Mouse (Mus musculus) forelimb bud, embryonic 11.5 days (tissue): ENCODE data around the gene B4galt3.

ENCODE experiments used
- DNase-seq: peaks from one replicate; pipeline ENCODE4 v3.0.0-alpha.2; 2012; ENCODE audit warnings: low read depth, low spot score

B4galt3 gene

DNA sequence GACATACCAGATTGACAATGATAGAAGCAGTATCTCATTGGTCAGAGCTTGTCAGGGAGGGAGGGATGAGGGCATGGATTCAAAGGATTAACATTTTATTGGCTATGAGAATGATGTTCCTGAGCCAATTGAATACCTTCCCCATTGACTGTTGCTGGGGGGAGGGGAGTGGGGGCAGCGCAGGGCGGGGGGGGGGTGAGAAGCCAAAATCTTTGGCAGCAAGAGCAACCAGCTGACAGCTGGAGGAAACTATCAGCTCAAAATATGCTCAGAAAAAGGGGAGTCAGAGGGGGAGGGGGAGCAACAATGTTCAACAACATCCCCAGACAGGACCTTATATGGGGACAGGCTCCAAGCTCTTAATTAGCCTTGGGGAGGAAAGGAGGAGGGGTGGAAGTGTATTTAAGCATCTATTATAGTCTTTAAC, 6.9 kb upstream of the B4galt3 start:
- no peak for DNase-seq

- no peak for DNase-seq
Observed at GRCm38 (mm10) chr1:171263666-171264461, 6.3 kb upstream of the B4galt3 start.

DNA sequence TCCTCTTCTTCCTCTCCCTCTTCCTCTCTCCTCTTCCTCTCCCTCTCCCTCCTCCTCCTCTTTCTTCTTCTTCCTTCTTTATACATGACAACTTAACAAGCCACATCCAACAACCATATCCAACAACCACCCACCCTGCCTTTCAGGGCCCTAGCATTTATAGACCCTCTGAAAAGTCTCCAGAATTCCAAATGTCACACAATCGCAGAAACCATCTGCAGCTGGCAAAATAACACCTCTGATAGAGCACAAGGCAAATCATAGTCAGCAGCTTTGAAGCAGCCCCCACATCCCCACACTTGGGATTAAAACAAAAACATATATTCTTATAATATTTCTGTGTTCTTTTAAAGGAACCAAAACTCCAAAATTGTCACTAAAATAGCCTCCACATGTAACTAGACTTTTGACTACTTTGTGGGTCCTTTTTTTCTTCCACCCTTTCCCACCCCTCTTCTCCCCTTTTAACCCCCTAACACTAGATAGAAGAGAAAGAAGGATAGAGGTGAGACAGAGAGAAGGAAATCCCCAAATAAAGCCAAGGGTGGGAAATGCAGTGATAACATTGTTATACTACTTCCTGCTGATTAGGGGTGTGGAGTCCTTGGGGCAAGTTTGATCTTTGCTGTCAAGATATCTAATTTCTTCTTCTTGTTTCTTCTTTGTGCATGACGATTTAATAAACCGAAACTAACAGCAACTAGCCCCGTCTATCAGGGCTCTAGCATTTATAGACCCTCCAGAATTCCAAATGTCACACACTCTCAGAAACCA, 4.0 kb upstream of the B4galt3 start:
- DNase-seq: no peak

DNA sequence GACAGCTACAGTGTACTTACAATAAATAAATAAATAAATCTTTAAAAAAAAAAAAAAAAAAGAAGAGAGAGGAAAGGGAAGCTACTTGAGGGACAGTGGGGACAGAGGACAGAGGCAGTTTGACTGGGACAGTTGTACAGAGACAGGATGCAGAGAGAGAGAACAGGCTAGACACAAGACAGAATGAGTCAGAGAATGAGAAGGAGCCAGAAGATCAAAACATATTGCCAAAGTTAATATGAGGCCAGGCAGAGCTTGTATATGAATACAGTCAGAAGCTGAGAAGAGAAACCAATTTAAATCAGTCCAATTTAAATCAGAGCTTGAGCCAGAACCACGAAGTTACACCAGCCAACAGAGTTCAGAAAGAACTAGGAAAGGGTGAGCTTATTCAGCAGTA, 1.8 kb upstream of the B4galt3 start:
- DNase-seq: no peak

- no peak for DNase-seq
Observed at GRCm38 (mm10) chr1:171270573-171270900, 409 bp downstream of the B4galt3 start.

DNA sequence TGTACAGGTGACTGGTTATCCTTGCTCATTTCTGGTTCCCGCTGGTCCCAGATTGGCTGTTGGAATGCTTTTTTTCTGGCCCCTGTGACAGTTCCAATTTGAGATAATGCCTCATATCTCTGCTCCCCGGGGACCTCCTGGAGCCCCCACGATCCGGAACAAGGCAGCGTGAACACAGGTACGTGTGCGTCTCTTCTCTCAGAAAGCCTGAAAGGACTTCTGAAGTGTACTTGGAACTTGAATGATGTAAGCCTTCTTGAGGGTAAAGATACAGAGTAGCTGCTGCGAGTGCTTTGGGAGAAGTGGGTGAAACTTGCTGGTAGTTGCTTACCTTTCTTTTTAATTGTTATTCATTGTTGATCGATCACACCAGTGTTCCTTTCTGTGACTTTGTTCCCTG, 1.1 kb downstream of the B4galt3 start:
- DNase-seq: no peak

- DNase-seq: no peak
Observed at GRCm38 (mm10) chr1:171271622-171272021, 1.5 kb downstream of the B4galt3 start.

- DNase-seq: no peak
Observed at GRCm38 (mm10) chr1:171272086-171272485, 2.0 kb downstream of the B4galt3 start.

DNA sequence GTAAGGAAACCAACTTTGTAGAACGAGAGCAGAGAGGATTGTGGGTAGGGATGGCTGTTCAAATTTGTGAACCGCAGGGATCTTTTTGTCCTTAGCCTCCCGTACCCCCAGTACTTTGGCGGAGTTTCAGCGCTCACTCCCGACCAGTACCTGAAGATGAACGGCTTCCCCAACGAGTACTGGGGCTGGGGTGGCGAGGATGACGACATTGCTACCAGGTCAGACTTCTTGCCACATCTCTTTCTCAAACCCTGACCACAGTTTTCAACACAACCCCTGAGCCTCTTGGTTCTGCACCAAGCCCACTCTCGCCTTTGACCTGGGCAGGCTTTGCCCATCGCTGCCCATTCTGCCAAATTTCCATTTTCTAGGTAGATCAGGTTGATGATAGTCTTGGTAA, 4.0 kb downstream of the B4galt3 start:
- DNase-seq: no peak

GRCm38 (mm10) chr1:171275144-171275734, 5.1 kb downstream of the B4galt3 start:
- no peak for DNase-seq

DNA sequence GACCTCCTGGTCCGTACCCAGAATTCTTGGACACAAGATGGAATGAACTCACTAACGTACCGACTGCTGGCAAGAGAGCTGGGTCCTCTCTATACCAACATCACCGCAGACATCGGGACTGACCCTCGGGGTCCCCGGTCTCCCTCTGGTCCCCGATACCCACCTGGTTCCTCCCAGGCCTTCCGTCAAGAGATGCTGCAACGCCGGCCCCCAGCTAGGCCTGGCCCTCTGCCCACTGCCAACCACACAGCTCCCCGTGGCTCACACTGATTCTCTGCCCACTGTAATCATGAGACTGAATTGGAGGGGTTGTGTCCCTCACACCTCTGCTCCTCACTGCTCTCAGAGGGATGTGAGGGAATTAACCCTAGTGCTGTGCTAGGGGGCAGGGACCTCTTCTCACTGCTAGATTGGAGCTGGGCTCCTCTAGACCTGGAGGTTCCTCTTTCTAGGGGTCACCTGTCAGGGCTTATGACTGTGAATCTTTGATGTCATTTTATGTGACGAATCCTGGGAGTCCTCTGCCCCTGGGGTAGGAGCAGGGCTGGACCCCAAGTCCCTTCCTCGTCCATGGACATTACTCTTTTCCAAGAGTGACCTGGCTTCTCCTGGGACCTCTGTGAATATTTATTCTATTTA, 6.1 kb downstream of the B4galt3 start:
- no peak for DNase-seq

- DNase-seq: no peak
Observed at GRCm38 (mm10) chr1:171277736-171278135, 7.6 kb downstream of the B4galt3 start.

DNA sequence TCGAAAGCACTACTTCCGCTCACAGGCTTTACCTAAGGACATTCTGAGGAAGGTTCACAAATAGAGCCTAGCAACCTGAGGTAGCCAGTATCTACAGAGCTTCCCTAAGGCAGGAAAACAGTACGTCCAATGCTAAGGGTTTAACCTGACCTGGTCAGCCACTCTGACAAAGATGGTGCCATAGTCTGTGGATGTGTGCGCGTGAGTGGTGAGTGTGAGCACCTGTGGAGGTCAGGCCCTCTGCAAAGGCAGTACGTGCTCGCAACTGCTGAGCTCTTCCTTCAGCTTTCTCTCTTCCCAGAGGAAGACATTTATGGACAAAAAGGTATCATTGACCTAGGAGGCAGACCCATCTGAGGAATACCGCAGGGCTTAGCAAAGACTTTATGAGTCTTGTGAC, 8.3 kb downstream of the B4galt3 start:
- DNase-seq: no peak

DNA sequence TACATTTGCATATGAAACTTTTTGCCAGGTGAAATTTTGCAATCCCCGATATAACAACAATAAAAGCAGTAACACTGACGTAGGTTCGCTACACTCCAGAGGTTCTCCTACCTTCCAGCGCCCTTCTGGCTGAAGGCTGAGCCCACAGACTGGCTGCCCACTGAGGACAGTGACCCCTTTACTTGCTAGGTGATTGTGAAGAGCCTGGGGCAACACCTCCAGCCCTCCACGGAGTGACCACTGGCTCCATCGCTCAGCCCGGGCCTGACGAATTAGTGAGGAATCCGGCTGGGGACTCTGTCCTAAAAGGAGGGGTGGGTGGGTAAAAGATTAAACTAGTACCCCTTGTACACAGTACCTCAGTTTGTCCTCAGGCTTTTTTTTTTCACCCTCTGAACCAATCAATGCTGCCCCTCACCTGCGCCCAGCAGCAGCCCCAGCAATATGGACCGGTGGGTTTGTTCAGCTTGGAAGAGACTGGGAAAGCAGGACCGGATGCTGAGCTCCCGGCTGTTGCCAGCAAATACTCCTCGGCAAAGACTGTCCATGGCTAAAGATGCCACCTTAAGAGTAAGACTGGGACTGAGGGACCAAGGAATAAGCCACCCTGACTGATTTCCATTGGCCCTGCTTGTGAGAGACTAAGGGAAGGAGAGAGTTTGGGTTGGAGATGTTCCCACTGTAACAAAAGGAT, 9.0 kb downstream of the B4galt3 start:
- no peak for DNase-seq

GRCm38 (mm10) chr1:171279721-171280120, 9.6 kb downstream of the B4galt3 start:
- no peak for DNase-seq

- no peak for DNase-seq
Observed at GRCm38 (mm10) chr1:171280250-171280915, 10.3 kb downstream of the B4galt3 start.

DNA sequence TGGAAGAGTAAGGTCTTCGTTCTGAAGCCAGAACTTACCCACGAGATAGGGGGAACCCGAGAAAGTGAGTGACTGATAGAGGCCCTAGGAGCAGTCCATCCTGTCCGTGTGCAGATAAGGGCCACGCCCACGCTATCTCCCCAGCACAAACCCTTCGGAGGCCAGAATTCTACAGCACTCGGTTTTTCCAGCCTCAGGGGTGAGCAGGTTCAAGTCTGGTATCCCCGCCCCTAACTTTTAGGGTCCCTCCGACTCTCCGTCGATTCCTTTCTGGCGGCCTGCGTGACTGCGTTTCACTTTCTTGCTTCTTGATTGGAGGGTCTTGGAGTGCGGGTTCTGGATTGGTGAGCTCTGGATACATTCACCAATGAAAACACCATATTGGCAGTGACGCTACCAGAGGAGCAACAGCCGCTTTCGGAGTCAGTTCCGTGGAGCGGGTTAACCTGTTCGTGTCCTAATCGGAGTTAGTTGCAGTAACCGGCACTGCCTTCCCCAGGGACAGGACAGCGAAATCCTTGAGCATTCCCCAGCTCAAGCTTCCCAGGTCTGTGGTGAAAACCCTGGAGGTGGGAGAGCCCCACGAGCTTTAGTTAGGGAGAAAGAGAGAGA, 10.9 kb downstream of the B4galt3 start, which contains the start of gene Ppox:
TSS of gene Ppox (minus strand) at position 271 of the 612 bp plus-strand sequence.
- DNase-seq: peak; percentile 97

DNA sequence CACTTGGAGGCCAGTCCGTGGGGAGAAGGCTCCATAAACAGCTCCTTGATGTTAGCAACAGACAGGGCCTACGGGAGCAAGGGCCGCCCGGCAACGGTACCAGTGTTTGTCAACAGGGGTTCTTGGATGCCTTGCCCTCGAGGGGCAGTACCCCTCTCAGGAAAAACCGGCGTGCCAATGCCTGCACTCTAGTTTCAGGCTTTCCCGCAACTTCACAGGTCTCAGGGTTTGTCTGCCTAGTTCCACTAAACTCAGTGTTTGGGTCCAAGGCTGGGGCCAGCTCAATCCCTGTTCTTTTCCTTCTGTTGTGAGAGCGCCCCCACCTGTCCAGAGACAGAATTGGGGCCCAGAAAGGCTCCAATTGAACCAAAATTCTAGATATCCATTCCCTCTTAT, 11.4 kb downstream of the B4galt3 start:
- DNase-seq: peak; percentile 74

DNA sequence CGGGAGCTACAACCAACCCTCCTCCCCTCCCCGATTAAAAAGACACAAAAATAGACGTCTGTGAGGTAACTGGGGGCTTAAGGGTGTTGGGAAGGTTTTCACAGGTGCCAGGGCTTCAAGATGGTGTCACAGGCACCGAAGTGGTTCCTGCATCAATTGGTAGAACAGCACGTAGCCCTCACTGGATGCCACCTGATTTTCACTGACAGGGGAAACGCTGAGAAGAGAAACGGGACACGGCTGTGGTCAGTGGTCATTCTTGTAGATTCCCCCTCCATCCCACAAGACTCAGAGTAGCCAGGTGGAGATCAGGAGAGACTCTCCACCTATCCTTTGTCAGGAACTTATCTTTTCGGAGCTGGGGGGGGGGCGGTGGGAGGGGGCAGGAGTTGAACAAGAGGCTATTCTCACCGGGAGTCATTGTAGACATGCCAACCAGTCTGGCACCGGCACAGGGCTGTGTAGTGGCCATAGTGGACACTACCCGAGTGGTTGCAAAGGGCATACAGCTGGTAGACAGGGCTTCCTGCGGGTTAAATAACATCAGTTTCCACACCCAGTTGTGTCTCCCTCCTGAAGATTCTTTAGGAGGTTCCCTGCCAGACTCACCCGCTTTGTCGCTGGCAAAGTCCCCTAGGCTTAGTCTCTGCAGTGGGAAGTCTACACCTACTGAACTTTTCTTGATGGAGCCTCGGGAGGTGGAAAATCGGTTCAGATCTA, 12.1 kb downstream of the B4galt3 start:
- DNase-seq: no peak
